Mouse (Mus musculus) small intestine, adult 2 months (tissue): ENCODE data around the gene Olfr24.

ENCODE experiments used
- CTCF ChIP-seq: fragments of 200-500 bp; IDR thresholded peaks from 2 replicates; pipeline ENCODE4 v1.5.1; 2012; ENCODE audit warnings: low read depth, mild to moderate bottlenecking, control low read depth, inconsistent platforms, low read length, moderate library complexity, mixed read lengths; ENCODE audit not compliant: insufficient replicate concordance, insufficient read length; ENCODE audit errors: extremely low read depth
- POLR2A ChIP-seq: fragments of 200-500 bp; IDR thresholded peaks from 2 replicates; pipeline ENCODE4 v1.6.1; 2012; ENCODE audit warnings: low read depth, mild to moderate bottlenecking, control low read depth, inconsistent platforms, low read length, moderate library complexity

DNA sequence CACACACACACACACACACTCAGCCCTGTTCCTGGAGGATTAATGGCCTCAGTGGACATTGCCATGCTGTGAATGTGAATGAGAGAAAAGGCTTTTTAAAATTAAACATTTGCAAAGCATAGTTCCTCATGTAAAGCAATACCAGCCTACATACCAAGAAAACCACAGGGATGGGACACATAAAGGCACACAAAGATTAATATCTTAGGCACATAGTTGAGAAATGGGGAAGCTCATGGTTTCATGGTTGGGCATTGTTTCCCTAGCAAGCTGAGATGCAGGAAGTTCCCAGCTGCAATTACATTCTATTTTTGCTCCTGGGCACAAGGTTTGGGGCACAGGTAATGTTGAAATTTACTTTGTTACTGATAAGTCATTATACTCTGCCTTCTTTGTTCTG is 58.2 kb downstream of the Olfr24 start:
- TF ChIP-seq CTCF (no peak), POLR2A (no peak)
